ENCODE assay signal across 25 mouse cellular contexts in the genomic region with DNA sequence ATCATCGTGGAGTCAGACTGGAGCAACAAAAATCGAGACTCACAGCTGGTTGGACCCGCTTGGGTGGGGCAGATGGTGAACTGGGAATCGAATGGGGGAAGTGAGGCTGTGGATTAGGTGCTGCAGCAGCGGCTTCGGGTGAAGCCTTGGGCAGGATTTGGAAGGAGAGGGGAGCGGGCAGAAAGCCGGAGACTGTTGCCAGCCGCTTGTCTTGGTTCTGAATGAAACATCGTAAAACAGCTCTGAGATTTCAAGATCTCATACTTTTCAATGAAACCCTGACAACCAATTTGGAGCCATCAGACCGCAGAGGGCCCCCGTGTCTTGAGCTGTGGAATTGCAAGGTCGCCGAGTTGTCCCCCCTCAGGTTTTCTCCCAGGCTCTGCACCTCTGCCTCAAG. TPM values are rescaled to one million over a fixed set of nuclear protein-coding genes. Genes with fewer than 3 reads are reported as not detected.
DNase-seq lines count a peak whose midpoint lies in the region; ATAC-seq lines count a peak whose summit lies in the region.
"Had no signal": no experiment of that assay in that cellular context is flagged by ENCODE, and none has a peak within 500 bp of the region (broad histone marks: within the 10 kb centered on the region; RNA-seq: fewer than 3 reads in every experiment).

No protein-coding gene starts in this region.

- H3K4me1 ChIP-seq in forebrain, embryonic 10.5 days, result peaks cover 27% of the 10 kb centered on the region
- H3K4me1 ChIP-seq in forebrain, embryonic 16.5 days (replicated peaks; ENCODE audit: control insufficient read depth, insufficient read depth, low read length), result no peaks in the 10 kb centered on the region
- H3K4me1 ChIP-seq in lung, embryonic 15.5 days, result no peaks in the 10 kb centered on the region
- 0 out of 2 replicates have a peak, but pooled peaks cover 4% of the 10 kb centered on the region for H3K4me1 ChIP-seq in neural tube, embryonic 15.5 days
- H3K4me1 ChIP-seq in limb, embryonic 10.5 days, result peaks cover 14% of the 10 kb centered on the region
- H3K4me1 ChIP-seq: limb, embryonic 12.5 days; liver, embryonic 12.5 days had no signal

- peak overlapping the region; percentile 4; the same call in 1 of the 2 replicates for H3K4me3 ChIP-seq in forebrain, embryonic 10.5 days
- H3K4me3 ChIP-seq in forebrain, embryonic 16.5 days (replicated peaks; ENCODE audit: low read length), result no peak overlapping the region
- peak overlapping the region; percentile 29 for H3K4me3 ChIP-seq in lung, embryonic 15.5 days
- H3K4me3 ChIP-seq in neural tube, embryonic 15.5 days (replicated peaks), result no peak overlapping the region
- no peak overlapping the region for H3K4me3 ChIP-seq in limb, embryonic 10.5 days
- H3K4me3 ChIP-seq: embryonic facial prominence, embryonic 15.5 days; heart, embryonic 12.5 days; limb, embryonic 12.5 days; liver, embryonic 12.5 days; neural tube, embryonic 12.5 days had no signal

- no peaks in the 10 kb centered on the region for H3K9me3 ChIP-seq in forebrain, embryonic 10.5 days
- H3K9me3 ChIP-seq in forebrain, embryonic 16.5 days (ENCODE audit: control insufficient read depth, low read length), result no peaks in the 10 kb centered on the region
- H3K9me3 ChIP-seq in lung, embryonic 15.5 days, result no peaks in the 10 kb centered on the region
- no peaks in the 10 kb centered on the region for H3K9me3 ChIP-seq in neural tube, embryonic 15.5 days (replicated peaks)
- no peaks in the 10 kb centered on the region for H3K9me3 ChIP-seq in limb, embryonic 10.5 days (replicated peaks)
- H3K9me3 ChIP-seq: embryonic facial prominence, embryonic 15.5 days; G1E; heart, embryonic 12.5 days; limb, embryonic 12.5 days; liver, embryonic 12.5 days; neural tube, embryonic 12.5 days had no signal

- peak; percentile 29 for DNase-seq in forebrain, embryonic 10.5 days (ENCODE audit: extremely low spot score, low spot score)
- DNase-seq in lung, postnatal 36 days, result no peak
- DNase-seq in neural tube, embryonic 10.5 days (ENCODE audit: extremely low spot score, low spot score), result peak; percentile 44
- DNase-seq in limb, embryonic 10.5 days (ENCODE audit: low spot score), result peak; percentile 37
- DNase-seq in kidney, postnatal 36 days, result no peak
- DNase-seq: cerebellum, adult 9-10 months; heart, postnatal 14 days; kidney, postnatal 4 days; layer of hippocampus, adult 9-11 months; right cerebral cortex, postnatal 14 days; spleen, adult 18-20 months; thymus, postnatal 25 days had no signal

- no peak for ATAC-seq in forebrain, embryonic 16.5 days
- no peak for ATAC-seq in lung, embryonic 15.5 days (ENCODE audit: borderline replicate concordance, extremely low read depth, low FRiP score, low TSS enrichment)
- no peak for ATAC-seq in neural tube, embryonic 15.5 days (ENCODE audit: low FRiP score)
- ATAC-seq: hindbrain, embryonic 16.5 days; intestine, embryonic 16.5 days; liver, embryonic 12.5 days had no signal

- peaks cover 98% of the 10 kb centered on the region for H3K27me3 ChIP-seq in forebrain, embryonic 10.5 days (ENCODE audit: poor library complexity, severe bottlenecking)
- peaks cover 91% of the 10 kb centered on the region for H3K27me3 ChIP-seq in forebrain, embryonic 16.5 days (replicated peaks; ENCODE audit: control insufficient read depth, insufficient read depth, low read length)
- peaks cover 90% of the 10 kb centered on the region for H3K27me3 ChIP-seq in lung, embryonic 15.5 days
- H3K27me3 ChIP-seq in neural tube, embryonic 15.5 days (replicated peaks), result peaks cover 94% of the 10 kb centered on the region
- peaks cover 98% of the 10 kb centered on the region for H3K27me3 ChIP-seq in limb, embryonic 10.5 days (ENCODE audit: low read depth, poor library complexity, severe bottlenecking)

- H3K9ac ChIP-seq in forebrain, embryonic 16.5 days (replicated peaks; ENCODE audit: low read depth, low read length), result no peak overlapping the region
- H3K9ac ChIP-seq in lung, embryonic 15.5 days, result peak overlapping the region; percentile 41
- no peak overlapping the region for H3K9ac ChIP-seq in neural tube, embryonic 15.5 days (replicated peaks)
- H3K9ac ChIP-seq: embryonic facial prominence, embryonic 15.5 days; heart, embryonic 12.5 days; limb, embryonic 12.5 days; liver, embryonic 12.5 days; neural tube, embryonic 12.5 days had no signal

- no peak overlapping the region for H3K4me2 ChIP-seq in forebrain, embryonic 16.5 days (ENCODE audit: low read length)
- H3K4me2 ChIP-seq in lung, embryonic 15.5 days, result peak overlapping the region; percentile 48
- H3K4me2 ChIP-seq in neural tube, embryonic 15.5 days, result no peak overlapping the region
- H3K4me2 ChIP-seq: embryonic facial prominence, embryonic 15.5 days; limb, embryonic 12.5 days; liver, embryonic 12.5 days; neural tube, embryonic 12.5 days had no signal

- WGBS in forebrain, embryonic 10.5 days, result 6% methylated on average over 14 of the region's 14 CpGs
- WGBS in forebrain, embryonic 16.5 days, result 6% methylated on average over 14 of the region's 14 CpGs
- WGBS in lung, embryonic 15.5 days, result 6% methylated on average over 14 of the region's 14 CpGs
- WGBS in neural tube, embryonic 15.5 days, result 5% methylated on average over 14 of the region's 14 CpGs
- WGBS in limb, embryonic 10.5 days, result 14% methylated on average over 14 of the region's 14 CpGs

- H3K27ac ChIP-seq in forebrain, embryonic 10.5 days, result peak overlapping the region; percentile 16; the same call in 1 of the 2 replicates
- no peak overlapping the region; the same call in 1 of the 2 replicates for H3K27ac ChIP-seq in forebrain, embryonic 16.5 days (ENCODE audit: low read length)
- H3K27ac ChIP-seq in lung, embryonic 15.5 days, result peak overlapping the region; percentile 84
- no peak overlapping the region for H3K27ac ChIP-seq in neural tube, embryonic 15.5 days (replicated peaks)
- H3K27ac ChIP-seq in limb, embryonic 10.5 days, result no peak overlapping the region
- H3K27ac ChIP-seq: embryonic facial prominence, embryonic 15.5 days; limb, embryonic 12.5 days; liver, embryonic 12.5 days; neural tube, embryonic 12.5 days had no signal

- H3K36me3 ChIP-seq in forebrain, embryonic 10.5 days (replicated peaks), result no peaks in the 10 kb centered on the region
- no peaks in the 10 kb centered on the region for H3K36me3 ChIP-seq in forebrain, embryonic 16.5 days (ENCODE audit: control insufficient read depth, insufficient read depth)
- no peaks in the 10 kb centered on the region for H3K36me3 ChIP-seq in lung, embryonic 15.5 days
- H3K36me3 ChIP-seq in neural tube, embryonic 15.5 days, result no peaks in the 10 kb centered on the region
- no peaks in the 10 kb centered on the region for H3K36me3 ChIP-seq in limb, embryonic 10.5 days
- H3K36me3 ChIP-seq: embryonic facial prominence, embryonic 15.5 days; G1E; heart, embryonic 12.5 days; limb, embryonic 12.5 days; liver, embryonic 12.5 days; neural tube, embryonic 12.5 days had no signal

RNA-seq across cellular contexts. Expression of a gene that starts 12.5 kb away (rescaled TPM):
- polyA plus RNA-seq in forebrain, embryonic 10.5 days (2016; fragmentation: Nextera tagmentation; extraction: Ambion mirVana), result 12.0 and 14.3 TPM in 2 replicates
- 4.7 and 8.1 TPM in 2 replicates for polyA plus RNA-seq in forebrain, embryonic 16.5 days (2015; fragmentation: Nextera tagmentation; extraction: Ambion mirVana)
- 84.7 and 87.6 TPM in 2 replicates for polyA plus RNA-seq in lung, embryonic 15.5 days (2015; fragmentation: Nextera tagmentation; extraction: Ambion mirVana)
- polyA plus RNA-seq in neural tube, embryonic 15.5 days (2015; fragmentation: Nextera tagmentation; extraction: Ambion mirVana), result not detected in 2 replicates
- polyA plus RNA-seq in limb, embryonic 10.5 days (2016; fragmentation: Nextera tagmentation; extraction: Ambion mirVana), result not detected in 2 replicates
- polyA plus RNA-seq: embryonic facial prominence, embryonic 15.5 days; G1E; gonadal fat pad, adult 2 months; hindbrain, embryonic 16.5 days; intestine, embryonic 16.5 days; kidney, embryonic 14.5 days; limb, embryonic 12.5 days; liver, embryonic 12.5 days; neural tube, embryonic 12.5 days had no signal

Comparison
In these comparisons a context has a peak if more than half of its experiments do, and no peak if none do; other contexts are left out.
1. H3K27ac ChIP-seq: peak in forebrain, embryonic 10.5 days (single experiment) and lung, embryonic 15.5 days (single experiment); none in forebrain, embryonic 16.5 days (single experiment), neural tube, embryonic 15.5 days (single experiment) and limb, embryonic 10.5 days (single experiment).
2. H3K4me3 ChIP-seq: peak in forebrain, embryonic 10.5 days (single experiment) and lung, embryonic 15.5 days (single experiment); none in forebrain, embryonic 16.5 days (single experiment), neural tube, embryonic 15.5 days (single experiment) and limb, embryonic 10.5 days (single experiment).
3. DNase-seq: peak in forebrain, embryonic 10.5 days (single experiment), neural tube, embryonic 10.5 days (single experiment) and limb, embryonic 10.5 days (single experiment); none in lung, postnatal 36 days (single experiment) and kidney, postnatal 36 days (0 of 2).